Mouse (Mus musculus): ENCODE measurements around the gene Crat. TPM values are rescaled to one million over a fixed set of nuclear protein-coding genes. Genes with fewer than 3 reads are reported as not detected.
"Not testable (repeated sequence)": the region's sequence is repeated elsewhere in the genome, so short reads cannot be mapped to it uniquely, and the experiment has no call there.

The Crat gene
- polyA plus RNA-seq, 1 experiment from 2014 or later, result 61.5 TPM

GRCm38 (mm10) chr2:30436156-30436545 lies 20.5 kb upstream of the Crat start:
- H3K36me3 ChIP-seq (ENCODE audit: control insufficient read depth, insufficient read depth, low read length), result peaks cover 44% of the 10 kb centered on the region

GRCm38 (mm10) chr2:30435326-30436155 lies 19.9 kb upstream of the Crat start:
- 47% methylated on average over 5 of the region's 5 CpGs for WGBS (ENCODE audit: insufficient replicate concordance)
- peaks cover 49% of the 10 kb centered on the region for H3K36me3 ChIP-seq (ENCODE audit: control insufficient read depth, insufficient read depth, low read length)
- no peak overlapping the region for H3K4me2 ChIP-seq
- no peak overlapping the region for H3K27ac ChIP-seq (ENCODE audit: low read depth, low read length)
- ATAC-seq (replicated peaks; ENCODE audit: insufficient number of reproducible peaks, low FRiP score, low TSS enrichment), result no peak
- H3K4me1 ChIP-seq (ENCODE audit: control insufficient read depth, insufficient read depth, low read length), result peaks cover 17% of the 10 kb centered on the region
- H3K27me3 ChIP-seq (ENCODE audit: control insufficient read depth, insufficient read depth, low read length), result no peaks in the 10 kb centered on the region
- H3K9me3 ChIP-seq (replicated peaks; ENCODE audit: control insufficient read depth, low read length), result no peaks in the 10 kb centered on the region
- H3K4me3 ChIP-seq (ENCODE audit: low read depth, low read length), result no peak overlapping the region
- H3K9ac ChIP-seq (ENCODE audit: low read depth, low read length), result no peak overlapping the region

More at GRCm38 (mm10) chr2:30436156-30436545, 20.5 kb upstream of the Crat start:
- no peak for ATAC-seq (replicated peaks; ENCODE audit: insufficient number of reproducible peaks, low FRiP score, low TSS enrichment)
- WGBS (ENCODE audit: insufficient replicate concordance), result 60% methylated on average over 5 of the region's 5 CpGs
- Histone ChIP-seq H3K4me1 (ENCODE audit: control insufficient read depth, insufficient read depth, low read length) (peaks cover 23% of the 10 kb centered on the region), H3K9ac (ENCODE audit: low read depth, low read length) (no peak overlapping the region), H3K4me2 (no peak overlapping the region), H3K9me3 (replicated peaks; ENCODE audit: control insufficient read depth, low read length) (no peaks in the 10 kb centered on the region), H3K4me3 (ENCODE audit: low read depth, low read length) (no peak overlapping the region), H3K27ac (ENCODE audit: low read depth, low read length) (no peak overlapping the region), H3K27me3 (ENCODE audit: control insufficient read depth, insufficient read depth, low read length) (no peaks in the 10 kb centered on the region)

GRCm38 (mm10) chr2:30429156-30429555 lies 13.5 kb upstream of the Crat start:
- Histone ChIP-seq H3K27me3 (ENCODE audit: control insufficient read depth, insufficient read depth, low read length) (no peaks in the 10 kb centered on the region), H3K4me2 (no peak overlapping the region), H3K4me1 (ENCODE audit: control insufficient read depth, insufficient read depth, low read length) (no peaks in the 10 kb centered on the region), H3K36me3 (ENCODE audit: control insufficient read depth, insufficient read depth, low read length) (peaks cover 45% of the 10 kb centered on the region), H3K27ac (ENCODE audit: low read depth, low read length) (no peak overlapping the region), H3K9me3 (replicated peaks; ENCODE audit: control insufficient read depth, low read length) (no peaks in the 10 kb centered on the region), H3K4me3 (ENCODE audit: low read depth, low read length) (no peak overlapping the region), H3K9ac (ENCODE audit: low read depth, low read length) (no peak overlapping the region)
- no peak for ATAC-seq (replicated peaks; ENCODE audit: insufficient number of reproducible peaks, low FRiP score, low TSS enrichment)

- no peak overlapping the region for H3K4me2 ChIP-seq
- ATAC-seq (replicated peaks; ENCODE audit: insufficient number of reproducible peaks, low FRiP score, low TSS enrichment), result no peak
- no peaks in the 10 kb centered on the region for H3K36me3 ChIP-seq (ENCODE audit: control insufficient read depth, insufficient read depth, low read length)
- H3K4me1 ChIP-seq (ENCODE audit: control insufficient read depth, insufficient read depth, low read length), result peaks cover 18% of the 10 kb centered on the region
- H3K27ac ChIP-seq (ENCODE audit: low read depth, low read length), result no peak overlapping the region
- H3K9ac ChIP-seq (ENCODE audit: low read depth, low read length), result no peak overlapping the region
- no peaks in the 10 kb centered on the region for H3K27me3 ChIP-seq (ENCODE audit: control insufficient read depth, insufficient read depth, low read length)
- no peaks in the 10 kb centered on the region for H3K9me3 ChIP-seq (replicated peaks; ENCODE audit: control insufficient read depth, low read length)
- H3K4me3 ChIP-seq (ENCODE audit: low read depth, low read length), result no peak overlapping the region
- 87% methylated on average over 4 of the region's 4 CpGs for WGBS (ENCODE audit: insufficient replicate concordance)
Observed at GRCm38 (mm10) chr2:30421432-30421831, 5.8 kb upstream of the Crat start.

- 32% methylated on average over 10 of the region's 10 CpGs for WGBS (ENCODE audit: insufficient replicate concordance)
- H3K9ac ChIP-seq (ENCODE audit: low read depth, low read length), result peak overlapping the region; percentile 43; the same call in 1 of the 2 replicates
- no peaks in the 10 kb centered on the region for H3K9me3 ChIP-seq (replicated peaks; ENCODE audit: control insufficient read depth, low read length)
- ATAC-seq (replicated peaks; ENCODE audit: insufficient number of reproducible peaks, low FRiP score, low TSS enrichment), result no peak
- peak overlapping the region; percentile 3; the same call in 1 of the 2 replicates for H3K4me3 ChIP-seq (ENCODE audit: low read depth, low read length)
- H3K4me1 ChIP-seq (ENCODE audit: control insufficient read depth, insufficient read depth, low read length), result peaks cover 23% of the 10 kb centered on the region
- H3K4me2 ChIP-seq, result peak overlapping the region; percentile 90
- H3K27ac ChIP-seq (ENCODE audit: low read depth, low read length), result peak overlapping the region; percentile 47; the same call in 1 of the 2 replicates
- H3K36me3 ChIP-seq (ENCODE audit: control insufficient read depth, insufficient read depth, low read length), result no peaks in the 10 kb centered on the region
- no peaks in the 10 kb centered on the region for H3K27me3 ChIP-seq (ENCODE audit: control insufficient read depth, insufficient read depth, low read length)
Observed at GRCm38 (mm10) chr2:30419112-30419511, 3.5 kb upstream of the Crat start.

GRCm38 (mm10) chr2:30418259-30418658 lies 2.6 kb upstream of the Crat start:
- Histone ChIP-seq H3K27ac (ENCODE audit: low read depth, low read length) (no peak overlapping the region), H3K9me3 (replicated peaks; ENCODE audit: control insufficient read depth, low read length) (no peaks in the 10 kb centered on the region), H3K4me3 (ENCODE audit: low read depth, low read length) (no peak overlapping the region), H3K27me3 (ENCODE audit: control insufficient read depth, insufficient read depth, low read length) (no peaks in the 10 kb centered on the region), H3K36me3 (ENCODE audit: control insufficient read depth, insufficient read depth, low read length) (no peaks in the 10 kb centered on the region), H3K4me2 (peak overlapping the region; percentile 90), H3K9ac (ENCODE audit: low read depth, low read length) (0 out of 2 replicates have a peak overlapping the region, but pooled peaks have one; percentile 43), H3K4me1 (ENCODE audit: control insufficient read depth, insufficient read depth, low read length) (peaks cover 23% of the 10 kb centered on the region)
- 80% methylated on average over 6 of the region's 6 CpGs for WGBS (ENCODE audit: insufficient replicate concordance)
- ATAC-seq (replicated peaks; ENCODE audit: insufficient number of reproducible peaks, low FRiP score, low TSS enrichment), result no peak

- Histone ChIP-seq H3K4me2 (peak overlapping the region; percentile 90), H3K9ac (ENCODE audit: low read depth, low read length) (no peak overlapping the region), H3K4me3 (ENCODE audit: low read depth, low read length) (no peak overlapping the region), H3K27ac (ENCODE audit: low read depth, low read length) (no peak overlapping the region), H3K27me3 (ENCODE audit: control insufficient read depth, insufficient read depth, low read length) (no peaks in the 10 kb centered on the region), H3K4me1 (ENCODE audit: control insufficient read depth, insufficient read depth, low read length) (peaks cover 23% of the 10 kb centered on the region), H3K36me3 (ENCODE audit: control insufficient read depth, insufficient read depth, low read length) (0 out of 2 replicates have a peak, but pooled peaks cover 3% of the 10 kb centered on the region), H3K9me3 (replicated peaks; ENCODE audit: control insufficient read depth, low read length) (no peaks in the 10 kb centered on the region)
- no peak for ATAC-seq (replicated peaks; ENCODE audit: insufficient number of reproducible peaks, low FRiP score, low TSS enrichment)
- WGBS (ENCODE audit: insufficient replicate concordance), result 71% methylated on average over 5 of the region's 5 CpGs
Observed at GRCm38 (mm10) chr2:30417595-30418165, 2.1 kb upstream of the Crat start.

- not testable (repeated sequence) for ATAC-seq (replicated peaks; ENCODE audit: insufficient number of reproducible peaks, low FRiP score, low TSS enrichment); H3K27ac ChIP-seq (ENCODE audit: low read depth, low read length); H3K9me3 ChIP-seq (replicated peaks; ENCODE audit: control insufficient read depth, low read length); H3K9ac ChIP-seq (ENCODE audit: low read depth, low read length); H3K36me3 ChIP-seq (ENCODE audit: control insufficient read depth, insufficient read depth, low read length); H3K27me3 ChIP-seq (ENCODE audit: control insufficient read depth, insufficient read depth, low read length)
- Histone ChIP-seq H3K4me3 (ENCODE audit: low read depth, low read length) (peak overlapping the region; percentile 93; the same call in 1 of the 2 replicates), H3K4me2 (peak overlapping the region; percentile 90), H3K4me1 (ENCODE audit: control insufficient read depth, insufficient read depth, low read length) (peaks cover 23% of the 10 kb centered on the region)
- WGBS (ENCODE audit: insufficient replicate concordance), result 68% methylated on average over 6 of the region's 6 CpGs
Observed at GRCm38 (mm10) chr2:30417154-30417553, 1.5 kb upstream of the Crat start.

Measured in heart, embryonic 11.5 days (tissue).